Mouse (Mus musculus) brown adipose tissue, adult 24 weeks (tissue): ENCODE measurements around the gene Ptk7. TPM values are rescaled to one million over a fixed set of nuclear protein-coding genes. Genes with fewer than 3 reads are reported as not detected.

Source experiments
- H3K27ac ChIP-seq: fragments of 200-500 bp; replicated peaks from 2 replicates; pipeline ENCODE4 v1.5.1; 2012; ENCODE audit warnings: low read depth, mild to moderate bottlenecking, low read length
- H3K4me1 ChIP-seq: fragments of 200-500 bp; 2 replicates; pipeline ENCODE4 v1.6.1; 2012; ENCODE audit warnings: low read length, mixed read lengths; ENCODE audit not compliant: control insufficient read depth, insufficient read depth, insufficient read length
- H3K4me3 ChIP-seq: fragments of 200-500 bp; 2 replicates; pipeline ENCODE4 v1.5.1; 2012; ENCODE audit warnings: low read depth, mild to moderate bottlenecking, low read length, moderate library complexity; ENCODE audit not compliant: insufficient read depth
- polyA plus RNA-seq: library from polyadenylated mRNA; stranded (reverse); fragments of >200 nt; gene quantifications from 2 replicates; pipeline ENCODE4 v1.2.4, GENCODE M21; 2012; ENCODE audit not compliant: missing spikeins, insufficient read depth, insufficient read length

The Ptk7 gene
- polyA plus RNA-seq, 1 experiment = not detected

DNA sequence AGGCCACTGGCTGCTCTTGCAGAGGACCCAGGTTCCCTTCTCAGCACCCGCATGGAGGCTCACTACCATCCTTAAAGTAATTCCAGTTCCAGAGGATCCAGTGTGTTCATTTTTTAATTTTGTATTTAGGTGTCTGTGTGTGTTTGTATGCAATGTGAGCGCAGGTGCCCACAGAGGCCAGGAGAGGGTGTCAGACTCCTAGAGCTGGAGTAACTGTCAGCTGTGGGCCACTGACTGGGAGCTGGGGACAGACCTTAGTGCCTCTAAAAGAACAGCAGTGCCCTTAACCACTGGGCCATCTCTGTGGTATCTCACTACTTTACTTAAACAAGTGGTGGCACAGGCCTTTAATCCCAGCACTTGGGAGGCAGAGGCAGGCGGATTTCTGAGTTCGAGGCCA is 26.1 kb downstream of the Ptk7 start:
- no peak overlapping the region for H3K27ac ChIP-seq
- no peaks in the 10 kb centered on the region for H3K4me1 ChIP-seq
- no peak overlapping the region for H3K4me3 ChIP-seq

DNA sequence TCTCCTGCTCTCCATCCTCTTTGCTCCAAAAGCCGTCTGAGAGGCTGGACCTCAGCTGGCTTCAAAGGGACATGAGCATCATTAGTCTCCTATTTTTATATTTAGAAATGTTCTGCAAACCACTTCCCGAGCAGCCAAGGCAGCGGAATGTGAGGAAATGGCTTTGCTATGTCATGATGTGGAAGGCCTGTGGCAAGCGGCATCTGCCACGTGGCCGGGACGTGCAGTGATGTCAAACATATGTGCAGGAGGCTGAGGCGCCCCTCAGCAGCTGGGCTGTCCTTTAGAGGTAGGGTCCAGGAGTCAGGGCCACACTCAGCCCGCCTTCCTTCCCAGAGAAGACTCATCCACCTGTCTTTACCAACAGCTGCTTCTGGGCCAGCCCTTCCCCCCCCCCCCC is 27.1 kb downstream of the Ptk7 start:
- H3K4me3 ChIP-seq = no peak overlapping the region
- no peaks in the 10 kb centered on the region for H3K4me1 ChIP-seq
- H3K27ac ChIP-seq = no peak overlapping the region

DNA sequence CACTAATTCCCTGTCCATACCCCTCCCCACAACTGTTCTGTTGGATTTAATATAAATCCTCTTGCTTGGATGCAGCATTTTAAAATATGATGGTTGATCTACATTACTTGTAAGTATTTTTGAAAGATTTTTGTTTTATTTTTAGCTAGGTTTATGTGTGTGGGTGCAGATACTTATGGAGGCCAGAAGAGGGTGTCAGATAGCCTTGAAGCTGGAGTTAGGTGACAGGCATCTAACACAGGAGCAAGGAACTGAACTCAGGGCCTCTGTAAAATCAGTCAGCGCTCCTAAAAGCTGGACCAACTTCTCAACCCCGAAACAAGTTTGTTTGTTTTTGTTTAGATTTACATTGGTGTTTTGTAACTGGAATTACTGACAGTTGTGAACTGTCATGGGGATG is 28.7 kb downstream of the Ptk7 start:
- no peak overlapping the region for H3K27ac ChIP-seq
- no peaks in the 10 kb centered on the region for H3K4me1 ChIP-seq
- no peak overlapping the region for H3K4me3 ChIP-seq

DNA sequence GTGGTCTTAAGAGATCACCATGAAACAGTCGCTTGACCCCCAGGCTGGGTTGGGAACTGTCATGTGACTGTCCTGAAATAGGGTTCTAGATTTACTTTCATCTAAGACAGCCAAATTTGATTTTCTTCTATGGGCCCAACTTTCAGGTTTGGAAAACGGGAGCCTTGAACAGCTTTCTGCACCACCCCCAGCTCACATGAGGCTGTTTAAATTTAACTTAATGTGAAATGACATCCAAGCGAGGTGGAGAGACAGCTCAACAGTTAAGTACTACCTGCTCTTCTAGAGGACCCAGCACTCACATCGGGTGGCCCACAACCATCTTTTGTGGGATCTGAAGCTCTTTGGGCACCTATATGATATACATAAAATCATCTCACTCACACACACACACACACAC is 30.3 kb downstream of the Ptk7 start:
- Histone ChIP-seq H3K27ac (no peak overlapping the region), H3K4me3 (no peak overlapping the region)

DNA sequence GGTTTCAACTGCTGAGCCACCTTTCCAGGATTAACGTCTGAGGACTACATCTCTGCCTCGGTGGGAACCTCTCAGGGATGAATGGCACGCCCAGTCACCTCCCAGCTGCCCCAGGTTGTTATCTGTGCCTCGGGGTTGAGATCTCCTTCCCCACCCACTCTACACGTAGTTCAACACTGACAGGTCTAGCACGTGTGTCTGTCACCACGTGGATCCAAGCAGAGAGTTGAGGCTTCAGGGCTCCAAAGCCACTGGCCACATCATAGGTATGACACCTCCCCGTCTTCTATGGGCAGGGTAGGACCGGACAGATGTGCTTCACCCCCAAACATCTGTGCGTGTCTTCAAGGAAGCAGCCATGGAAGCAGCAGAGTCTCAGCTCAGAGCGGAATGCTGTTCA is 31.3 kb downstream of the Ptk7 start:
- Histone ChIP-seq H3K27ac (no peak overlapping the region), H3K4me1 (no peaks in the 10 kb centered on the region), H3K4me3 (no peak overlapping the region)

More for the DNA sequence above, 30.3 kb downstream of the Ptk7 start:
- no peaks in the 10 kb centered on the region for H3K4me1 ChIP-seq

DNA sequence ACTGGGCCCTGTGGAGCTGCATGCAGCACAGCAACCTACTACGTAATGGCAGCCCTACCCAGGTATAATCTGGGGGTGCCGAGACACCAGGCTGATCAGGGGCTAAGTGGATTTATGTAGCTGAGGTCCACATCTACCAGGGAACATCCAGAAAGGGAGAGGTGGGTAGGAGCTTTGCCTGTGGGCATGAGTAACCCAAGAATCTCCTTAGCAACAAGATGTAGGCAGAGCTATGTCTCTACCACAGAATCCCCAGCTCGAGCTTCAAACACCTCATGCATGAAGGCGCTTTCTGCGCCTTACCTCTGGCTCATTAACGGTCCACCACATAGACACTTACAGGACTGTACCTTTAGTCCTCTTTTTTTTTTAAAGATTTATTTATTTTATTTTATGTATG is 34.0 kb downstream of the Ptk7 start:
- Histone ChIP-seq H3K27ac (no peak overlapping the region), H3K4me3 (no peak overlapping the region), H3K4me1 (no peaks in the 10 kb centered on the region)

DNA sequence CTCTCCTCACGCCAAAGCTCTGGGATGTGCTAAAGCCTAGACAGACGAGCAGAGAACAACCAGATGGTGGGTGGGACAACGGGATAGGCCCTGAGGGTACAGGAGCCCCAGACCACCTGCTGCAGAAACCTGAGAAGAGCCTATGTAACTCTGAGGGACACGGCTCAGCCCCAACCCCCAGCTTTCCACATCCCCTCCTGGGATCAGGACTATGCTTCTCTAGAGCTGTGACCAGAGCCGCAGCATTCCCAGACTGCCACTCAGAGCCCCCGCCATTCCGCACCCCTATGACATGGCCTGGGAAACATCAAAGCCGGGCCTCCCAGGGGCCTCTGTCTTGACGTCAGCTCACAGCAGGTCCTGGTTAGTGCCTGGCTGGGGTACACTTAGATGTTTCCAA is 34.7 kb downstream of the Ptk7 start:
- Histone ChIP-seq H3K27ac (no peak overlapping the region), H3K4me3 (no peak overlapping the region), H3K4me1 (no peaks in the 10 kb centered on the region)

DNA sequence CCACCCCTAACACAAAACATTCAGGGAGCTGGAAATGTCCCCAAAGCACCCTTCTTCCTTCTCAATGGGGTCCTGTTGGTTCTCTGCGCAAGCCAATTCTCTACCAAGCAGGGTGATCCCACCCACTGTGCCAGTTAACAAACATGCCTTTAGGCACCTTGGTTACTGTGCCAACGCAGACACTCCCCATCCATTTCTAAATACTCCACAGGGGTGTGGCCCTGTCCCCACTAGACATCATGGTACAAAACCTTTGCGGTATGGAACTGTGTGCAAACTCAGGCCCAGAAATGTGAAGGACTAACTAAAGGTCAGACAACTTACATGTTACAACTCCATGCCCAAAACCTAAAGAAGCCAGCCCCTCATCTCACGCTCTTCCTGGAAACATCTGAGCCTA is 36.2 kb downstream of the Ptk7 start:
- no peaks in the 10 kb centered on the region for H3K4me1 ChIP-seq
- no peak overlapping the region for H3K27ac ChIP-seq
- no peak overlapping the region for H3K4me3 ChIP-seq

DNA sequence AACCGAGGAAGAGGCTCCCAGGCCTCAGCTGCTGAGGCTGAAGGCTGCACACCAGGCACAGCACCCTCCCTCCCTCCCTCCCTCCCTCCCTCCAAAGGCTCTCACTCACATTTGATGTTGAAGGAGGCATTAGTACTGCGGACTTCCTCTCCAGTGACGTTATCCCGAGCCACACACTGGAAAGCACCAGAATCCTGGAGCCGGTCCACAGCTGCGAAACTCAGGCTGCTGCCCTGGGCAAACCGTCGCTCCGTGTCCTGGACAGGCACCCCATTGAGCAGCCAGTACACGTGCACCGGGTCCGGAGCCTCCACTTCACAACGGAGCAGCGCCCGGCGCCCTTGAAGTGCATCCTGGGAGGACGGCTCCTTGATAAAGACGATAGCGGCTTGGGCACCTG is 37.9 kb downstream of the Ptk7 start:
- no peak overlapping the region for H3K4me3 ChIP-seq
- no peaks in the 10 kb centered on the region for H3K4me1 ChIP-seq
- 0 out of 2 replicates have a peak overlapping the region, but pooled peaks have one; percentile 34 for H3K27ac ChIP-seq

DNA sequence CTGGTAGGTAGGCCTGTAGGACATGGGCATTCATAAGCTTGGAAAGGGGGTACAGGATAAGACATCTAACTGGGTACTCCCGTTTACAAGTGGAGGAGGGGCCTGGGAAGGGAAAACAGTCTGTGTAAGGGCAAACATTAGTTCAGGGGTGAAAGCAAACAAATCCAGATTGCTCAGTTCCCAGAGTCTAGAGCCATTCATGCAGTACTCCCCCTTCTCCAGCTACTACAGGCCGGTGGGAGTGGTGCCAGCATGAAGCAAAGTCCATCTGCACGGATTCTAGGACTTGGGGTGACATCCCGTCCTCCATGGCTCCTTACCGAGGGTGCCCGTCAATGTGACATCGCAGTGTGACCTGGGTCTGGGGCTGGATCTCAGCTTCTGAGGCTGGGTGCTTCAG is 38.9 kb downstream of the Ptk7 start:
- no peak overlapping the region for H3K4me3 ChIP-seq
- H3K4me1 ChIP-seq = no peaks in the 10 kb centered on the region
- H3K27ac ChIP-seq = no peak overlapping the region

DNA sequence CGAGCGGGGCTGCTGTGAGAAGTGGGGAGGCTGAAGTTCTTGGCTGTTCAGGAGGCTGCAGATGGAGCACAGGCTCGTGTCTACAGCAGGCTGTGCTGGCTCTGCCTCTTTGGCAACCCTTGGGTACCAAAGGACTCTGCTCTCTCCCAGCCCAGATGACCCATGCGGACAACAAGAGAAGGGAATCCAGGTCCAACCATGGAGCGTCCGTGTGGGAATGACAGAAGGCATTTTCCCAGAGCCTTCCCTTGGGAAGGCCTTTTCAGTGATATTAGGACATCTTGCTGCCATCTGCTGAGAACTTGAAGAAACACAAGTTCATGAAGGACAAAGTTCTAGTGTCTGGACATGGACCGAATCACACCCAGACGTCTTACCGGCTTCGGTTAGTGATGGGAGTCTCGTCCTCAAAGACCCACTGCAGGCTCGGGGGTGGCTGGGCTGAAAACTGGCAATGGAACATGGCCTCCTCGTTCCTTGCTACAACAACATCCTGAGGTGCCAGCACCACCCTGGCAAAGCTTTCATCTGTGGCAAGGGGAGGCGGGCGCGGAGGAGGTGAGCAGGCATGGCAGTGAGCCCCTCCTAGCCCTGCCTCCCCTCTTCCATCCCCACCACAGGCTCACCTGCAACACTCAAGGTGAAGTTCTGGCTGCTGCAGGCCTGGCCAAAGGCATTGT is 39.5 kb downstream of the Ptk7 start:
- Histone ChIP-seq H3K4me1 (no peaks in the 10 kb centered on the region), H3K27ac (no peak overlapping the region), H3K4me3 (no peak overlapping the region)

DNA sequence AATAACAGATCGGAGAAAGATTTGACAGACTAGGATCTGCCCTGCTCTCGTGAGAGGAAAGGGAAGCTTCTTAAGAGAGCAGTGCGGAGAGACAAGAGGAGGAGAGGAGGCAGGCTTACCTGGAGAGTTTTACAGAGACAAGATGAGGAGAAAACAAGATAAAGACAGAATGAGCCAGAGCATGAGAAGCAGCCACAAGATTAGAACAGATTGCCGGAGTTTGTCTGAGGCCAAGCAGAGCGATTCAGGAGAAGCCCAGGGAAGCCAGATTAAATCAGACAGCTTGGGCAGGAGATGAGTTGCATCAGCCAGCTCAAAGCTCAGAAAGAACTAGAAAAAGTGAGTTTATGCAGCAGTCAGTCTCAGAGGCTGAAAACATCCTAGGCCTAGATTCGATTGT is 40.4 kb downstream of the Ptk7 start:
- Histone ChIP-seq H3K4me3 (no peak overlapping the region), H3K27ac (no peak overlapping the region), H3K4me1 (no peaks in the 10 kb centered on the region)

DNA sequence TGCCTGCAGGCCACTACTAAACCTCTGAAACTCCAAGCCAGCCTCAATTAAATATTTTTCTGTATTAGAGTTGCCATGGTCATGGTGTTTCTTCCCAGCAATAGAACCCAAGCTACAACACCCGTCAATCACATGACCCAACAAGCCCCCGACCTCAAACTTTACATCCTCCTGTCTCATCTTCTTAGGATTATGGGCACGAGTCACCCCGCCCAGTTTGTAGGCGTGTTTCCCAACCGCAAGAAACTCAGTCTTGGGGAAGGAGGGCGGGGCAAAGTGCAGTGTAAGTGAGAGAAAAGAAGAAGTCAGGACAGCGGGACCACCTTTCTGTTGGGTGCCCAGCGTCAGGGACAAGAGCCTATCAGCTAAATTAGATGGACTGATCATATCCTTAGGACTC is 41.1 kb downstream of the Ptk7 start:
- Histone ChIP-seq H3K4me1 (no peaks in the 10 kb centered on the region), H3K4me3 (no peak overlapping the region), H3K27ac (no peak overlapping the region)

DNA sequence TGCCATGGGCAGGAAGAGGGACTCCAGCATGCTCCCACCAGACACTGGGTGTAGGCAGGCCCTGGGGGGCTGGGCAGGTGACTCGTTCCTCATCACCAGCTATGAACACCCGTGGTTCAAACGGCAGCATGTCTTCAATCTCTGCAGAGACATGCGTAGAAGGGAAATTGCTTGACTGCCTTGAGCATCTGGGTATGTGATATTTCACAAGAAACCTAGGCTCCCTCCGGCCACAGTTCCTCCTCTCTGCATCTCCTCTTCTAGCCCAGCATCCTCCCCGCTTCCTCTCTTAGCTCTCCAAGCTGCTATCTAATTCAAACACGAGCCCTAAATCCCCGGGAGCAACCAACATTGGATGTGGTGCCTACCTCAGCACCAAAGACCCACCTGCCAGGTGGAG is 43.0 kb downstream of the Ptk7 start:
- no peaks in the 10 kb centered on the region for H3K4me1 ChIP-seq
- H3K4me3 ChIP-seq = no peak overlapping the region
- H3K27ac ChIP-seq = no peak overlapping the region

DNA sequence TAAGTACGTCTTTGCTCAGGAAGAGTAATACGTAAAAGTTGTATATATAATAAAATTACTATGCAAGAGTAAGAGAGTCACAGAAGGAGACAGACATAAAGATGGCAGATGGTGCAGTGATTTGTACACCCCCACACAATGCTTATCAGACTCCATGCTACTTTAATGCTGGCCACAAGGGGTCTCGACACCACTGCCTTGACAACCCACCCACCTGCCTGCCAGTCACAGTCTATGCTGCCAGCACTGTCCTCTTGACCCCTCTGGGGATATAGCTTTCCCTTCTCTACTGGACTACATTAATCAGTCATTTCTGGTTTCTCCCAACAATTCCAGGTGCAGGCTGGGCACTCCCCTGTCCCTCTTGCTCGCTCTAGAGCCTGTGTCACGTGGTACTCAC is 50.7 kb downstream of the Ptk7 start:
- H3K4me1 ChIP-seq = no peaks in the 10 kb centered on the region
- no peak overlapping the region for H3K27ac ChIP-seq
- no peak overlapping the region for H3K4me3 ChIP-seq

DNA sequence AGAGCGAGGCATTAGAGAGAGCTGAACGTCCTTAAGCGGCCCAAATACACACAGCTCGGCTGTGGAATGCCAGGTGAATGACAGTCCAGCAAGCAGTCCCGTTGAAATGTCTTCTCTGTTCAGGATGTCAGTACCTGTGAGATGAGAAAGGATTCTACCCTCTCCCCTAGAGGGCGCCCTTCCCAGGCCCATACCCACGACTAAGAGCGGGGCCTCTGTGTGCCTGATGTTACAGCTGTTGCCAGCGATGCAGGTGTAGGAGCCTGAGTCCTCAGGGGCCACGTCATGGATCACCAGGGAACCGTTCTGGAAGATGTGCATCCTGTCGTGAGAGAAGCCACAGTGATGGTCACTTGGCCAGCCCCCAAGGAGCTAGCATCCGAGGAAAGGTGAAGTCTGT is 53.2 kb downstream of the Ptk7 start:
- Histone ChIP-seq H3K27ac (no peak overlapping the region), H3K4me3 (no peak overlapping the region), H3K4me1 (no peaks in the 10 kb centered on the region)

DNA sequence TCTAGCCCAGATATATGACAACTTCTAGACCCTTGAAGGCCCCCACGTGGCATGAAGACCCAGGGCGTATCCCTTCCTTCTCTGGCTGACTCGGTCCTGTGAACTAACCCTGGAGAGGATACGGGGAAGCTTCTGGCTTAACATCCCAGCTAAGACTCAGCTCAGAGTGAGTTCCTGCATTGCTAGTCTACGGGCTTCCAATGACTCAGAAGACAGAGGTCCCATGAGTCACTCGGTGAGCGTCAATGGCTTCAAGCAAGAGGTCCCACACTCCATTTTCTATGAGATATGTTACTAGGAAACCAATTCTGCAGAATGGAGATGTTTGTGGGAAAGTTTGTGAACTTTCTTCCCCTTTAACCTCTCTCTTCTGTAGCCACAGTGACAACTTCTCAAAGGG is 54.8 kb downstream of the Ptk7 start:
- Histone ChIP-seq H3K4me3 (no peak overlapping the region), H3K4me1 (0 out of 2 replicates have a peak, but pooled peaks cover 4% of the 10 kb centered on the region)

More for the DNA sequence above, 54.8 kb downstream of the Ptk7 start:
- H3K27ac ChIP-seq = no peak overlapping the region
